Mouse (Mus musculus): ENCODE measurements around the gene Ptpn21. TPM values are rescaled to one million over a fixed set of nuclear protein-coding genes. Genes with fewer than 3 reads are reported as not detected.

Gene Ptpn21
- total and polyA plus RNA-seq, 3 experiments, result 1.2 to 3.8 TPM; not detected in 1

GRCm38 (mm10) chr12:98766241-98766640 lies 29.0 kb upstream of the Ptpn21 start:
- H3K36me3 ChIP-seq (ENCODE audit: control insufficient read depth in 1 of 2, insufficient read depth in 2 of 2, low read length in 2 of 2), result peaks cover 0 to 36% of the 10 kb centered on the region in 2 experiments; a peak in 2 of 4 replicates
- no peak overlapping the region for H3K9ac ChIP-seq (ENCODE audit: control insufficient read depth, low read depth, low read length, poor library complexity, severe bottlenecking)

GRCm38 (mm10) chr12:98759700-98760099 lies 22.5 kb upstream of the Ptpn21 start:
- H3K4me3 ChIP-seq (ENCODE audit: control insufficient read depth in 1 of 2, insufficient read depth in 1 of 2, low read depth in 2 of 2, low read length in 2 of 2), result no peak overlapping the region
- DNase-seq (ENCODE audit: low read depth, low spot score), result no peak
- no peaks in the 10 kb centered on the region for H3K9me3 ChIP-seq (replicated peaks; ENCODE audit: insufficient read depth, low read length)
- H3K27me3 ChIP-seq (ENCODE audit: control insufficient read depth in 1 of 2, insufficient read depth in 2 of 2, low read length in 2 of 2), result no peaks in the 10 kb centered on the region
- TF ChIP-seq SMC3 (IDR thresholded peaks at IDR 0.05; ENCODE audit: low read depth, low read length), result no peak
- H3K4me1 ChIP-seq (ENCODE audit: control insufficient read depth in 1 of 2, insufficient read depth in 2 of 2, low read length in 2 of 2), result no peaks in the 10 kb centered on the region
- H3K36me3 ChIP-seq (ENCODE audit: control insufficient read depth in 1 of 2, insufficient read depth in 2 of 2, low read length in 2 of 2), result peaks cover 0 to 52% of the 10 kb centered on the region in 2 experiments; a peak in 2 of 4 replicates
- H3K9ac ChIP-seq (ENCODE audit: control insufficient read depth, low read depth, low read length, poor library complexity, severe bottlenecking), result no peak overlapping the region
- H3K79me2 ChIP-seq (ENCODE audit: control insufficient read depth, insufficient read depth, low read length, poor library complexity), result peaks cover 2% of the 10 kb centered on the region; the same call in 1 of the 2 replicates
- H3K27ac ChIP-seq (ENCODE audit: control insufficient read depth, low read depth, low read length), result no peak overlapping the region

More at GRCm38 (mm10) chr12:98766241-98766640, 29.0 kb upstream of the Ptpn21 start:
- H3K27ac ChIP-seq (ENCODE audit: control insufficient read depth, low read depth, low read length), result no peak overlapping the region
- H3K4me1 ChIP-seq (ENCODE audit: control insufficient read depth in 1 of 2, insufficient read depth in 2 of 2, low read length in 2 of 2), result no peaks in the 10 kb centered on the region
- H3K79me2 ChIP-seq (ENCODE audit: control insufficient read depth, insufficient read depth, low read length, poor library complexity), result no peaks in the 10 kb centered on the region
- no peak for TF ChIP-seq MAFK (IDR thresholded peaks at IDR 0.05; ENCODE audit: borderline replicate concordance, low read depth, low read length)
- TF ChIP-seq TAL1 (IDR thresholded peaks at IDR 0.05; ENCODE audit: low read length), result no peak
- TF ChIP-seq ETS1 (IDR thresholded peaks at IDR 0.05; ENCODE audit: low read depth, low read length), result no peak
- no peak for TF ChIP-seq TCF12 (IDR thresholded peaks at IDR 0.05; ENCODE audit: low read depth, low read length)
- no peak for TF ChIP-seq SMC3 (IDR thresholded peaks at IDR 0.05; ENCODE audit: low read depth, low read length)
- TF ChIP-seq CHD1 (IDR thresholded peaks at IDR 0.05; ENCODE audit: low read depth, low read length), result no peak
- TF ChIP-seq NELFE (IDR thresholded peaks at IDR 0.05; ENCODE audit: low read depth, low read length), result no peak
- TF ChIP-seq ZMIZ1 (IDR thresholded peaks at IDR 0.05; ENCODE audit: low read depth, low read length), result no peak
- no peak for TF ChIP-seq MEF2A (IDR thresholded peaks at IDR 0.05; ENCODE audit: extremely low read depth, insufficient replicate concordance, low read depth, low read length, poor library complexity, severe bottlenecking)
- no peak for TF ChIP-seq ZC3H11A (IDR thresholded peaks at IDR 0.05; ENCODE audit: low read depth, low read length)
- TF ChIP-seq SIN3A (IDR thresholded peaks at IDR 0.05; ENCODE audit: low read length), result no peak
- no peak for TF ChIP-seq GABPA (IDR thresholded peaks at IDR 0.05; ENCODE audit: low read depth, low read length)
- TF ChIP-seq GATA1 (IDR thresholded peaks at IDR 0.05; ENCODE audit: low read depth, low read length), result no peak
- TF ChIP-seq BHLHE40 (IDR thresholded peaks at IDR 0.05; ENCODE audit: borderline replicate concordance, low read depth, low read length), result no peak
- TF ChIP-seq E2F4 (IDR thresholded peaks at IDR 0.05; ENCODE audit: borderline replicate concordance, low read depth, low read length), result no peak
- TF ChIP-seq MYC (IDR thresholded peaks at IDR 0.05; ENCODE audit: low read depth, low read length), result no peak
- TF ChIP-seq TBP (IDR thresholded peaks at IDR 0.05; ENCODE audit: low read depth, low read length), result no peak
- no peaks in the 10 kb centered on the region for H3K27me3 ChIP-seq (ENCODE audit: control insufficient read depth in 1 of 2, insufficient read depth in 2 of 2, low read length in 2 of 2)
- H3K4me3 ChIP-seq (ENCODE audit: control insufficient read depth in 1 of 2, insufficient read depth in 1 of 2, low read depth in 2 of 2, low read length in 2 of 2), result no peak overlapping the region
- no peak for DNase-seq (ENCODE audit: low read depth, low spot score)
- no peaks in the 10 kb centered on the region for H3K9me3 ChIP-seq (replicated peaks; ENCODE audit: insufficient read depth, low read length)
